Mouse (Mus musculus) ES-Bruce4 (cell line): ENCODE measurements at regions not wholly inside any gene's neighbourhood (a gene's known extent, or its start where the extent isn't known, plus 50 kb on each side); places are given as distances from the start of the nearest gene placed in this dataset.
"Not testable (repeated sequence)": the region's sequence is repeated elsewhere in the genome, so short reads cannot be mapped to it uniquely, and the experiment has no call there.

Experiments
- CTCF ChIP-seq: IDR thresholded peaks from one replicate; pipeline ENCODE4 v1.8.1; 2011; ENCODE audit warnings: low read depth, low read length
- POLR2A ChIP-seq: IDR thresholded peaks from one replicate; pipeline ENCODE4 v1.8.1; 2011; ENCODE audit warnings: low read length; ENCODE audit not compliant: insufficient read depth

GRCm38 (mm10) chr12:17872491-17872890, 181.8 kb downstream of the Hpcal1 start:
- not testable (repeated sequence) for TF ChIP-seq CTCF, POLR2A
